Mouse (Mus musculus) cerebellum, adult 2 months (tissue): ENCODE results near the gene Rgl1.
A peak's percentile ranks its signal among the peaks of the same experiment; 100 is the strongest.

Source experiments
- CTCF ChIP-seq: fragments of 200-500 bp; IDR thresholded peaks from 2 replicates; pipeline ENCODE4 v1.5.1; 2011; ENCODE audit warnings: low read depth, mild to moderate bottlenecking, control low read depth, low read length, moderate library complexity, borderline replicate concordance; ENCODE audit not compliant: insufficient read depth
- POLR2A ChIP-seq: fragments of 200-500 bp; IDR thresholded peaks from 2 replicates; pipeline ENCODE4 v1.6.1; 2011; ENCODE audit warnings: low read length, control low read depth, borderline replicate concordance; ENCODE audit not compliant: insufficient read depth

GRCm38 (mm10) chr1:152511237-152511636, 254.9 kb downstream of the Rgl1 start:
- TF ChIP-seq POLR2A: no peak
- TF ChIP-seq CTCF: peak; percentile 7; the same call in 1 of the 2 replicates
